Mouse (Mus musculus): ENCODE data around the gene D8Ertd738e. TPM values are rescaled to one million over a fixed set of nuclear protein-coding genes. Genes with fewer than 3 reads are reported as not detected.
A peak's percentile ranks its signal among the peaks of the same experiment; 100 is the strongest.

D8Ertd738e gene
- polyA plus RNA-seq, 1 experiment from 2014 or later: 375 TPM

DNA sequence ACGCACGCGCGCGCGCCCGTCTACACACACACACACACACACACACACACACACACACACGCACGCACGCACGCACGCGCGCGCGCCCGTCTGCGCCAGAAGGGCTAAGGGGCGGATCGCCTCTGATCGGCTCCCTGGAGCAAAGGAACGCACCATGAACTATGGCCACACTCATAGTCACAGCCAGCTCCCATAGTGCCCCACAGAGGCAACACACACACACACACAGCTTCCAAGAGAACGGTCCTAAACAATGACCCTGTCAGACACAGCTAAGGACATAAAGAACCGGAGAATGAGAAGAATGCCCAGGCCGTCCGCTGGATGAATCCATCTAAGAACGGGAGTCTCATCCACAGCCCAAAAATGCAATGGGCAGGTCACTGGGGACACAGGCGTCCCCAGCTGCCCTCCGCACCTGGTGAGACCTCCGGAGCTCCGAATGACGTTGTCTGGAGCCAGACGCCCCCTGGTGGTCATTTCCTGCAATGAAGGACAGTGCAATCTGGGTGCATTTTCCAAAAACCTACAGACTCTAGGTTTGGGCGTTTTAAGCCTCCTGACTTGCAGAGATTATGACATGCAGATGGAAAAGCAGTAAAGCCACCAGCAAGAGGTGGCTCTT is 39.2 kb downstream of the D8Ertd738e start:
- 63% methylated on average over 34 of the region's 34 CpGs for WGBS
- Histone ChIP-seq H3K4me3 (ENCODE audit: low read depth, low read length) (no peak overlapping the region), H3K4me2 (ENCODE audit: low read depth, severe bottlenecking) (no peak overlapping the region), H3K36me3 (ENCODE audit: control insufficient read depth, insufficient read depth, low read length) (peaks cover 18% of the 10 kb centered on the region), H3K4me1 (ENCODE audit: control insufficient read depth, insufficient read depth, low read length) (0 out of 2 replicates have a peak, but pooled peaks cover 2% of the 10 kb centered on the region), H3K27ac (replicated peaks; ENCODE audit: low read depth, low read length) (no peak overlapping the region), H3K9ac (ENCODE audit: low read length) (no peak overlapping the region), H3K27me3 (ENCODE audit: control insufficient read depth, insufficient read depth, low read length) (no peaks in the 10 kb centered on the region), H3K9me3 (ENCODE audit: control insufficient read depth, low read length) (no peaks in the 10 kb centered on the region)
- DNase-seq (ENCODE audit: low spot score): peak; percentile 90
- 0 out of 2 replicates have a peak, but pooled peaks have one; percentile 59 for ATAC-seq (ENCODE audit: insufficient number of reproducible peaks, low FRiP score, low TSS enrichment, low read depth)

DNA sequence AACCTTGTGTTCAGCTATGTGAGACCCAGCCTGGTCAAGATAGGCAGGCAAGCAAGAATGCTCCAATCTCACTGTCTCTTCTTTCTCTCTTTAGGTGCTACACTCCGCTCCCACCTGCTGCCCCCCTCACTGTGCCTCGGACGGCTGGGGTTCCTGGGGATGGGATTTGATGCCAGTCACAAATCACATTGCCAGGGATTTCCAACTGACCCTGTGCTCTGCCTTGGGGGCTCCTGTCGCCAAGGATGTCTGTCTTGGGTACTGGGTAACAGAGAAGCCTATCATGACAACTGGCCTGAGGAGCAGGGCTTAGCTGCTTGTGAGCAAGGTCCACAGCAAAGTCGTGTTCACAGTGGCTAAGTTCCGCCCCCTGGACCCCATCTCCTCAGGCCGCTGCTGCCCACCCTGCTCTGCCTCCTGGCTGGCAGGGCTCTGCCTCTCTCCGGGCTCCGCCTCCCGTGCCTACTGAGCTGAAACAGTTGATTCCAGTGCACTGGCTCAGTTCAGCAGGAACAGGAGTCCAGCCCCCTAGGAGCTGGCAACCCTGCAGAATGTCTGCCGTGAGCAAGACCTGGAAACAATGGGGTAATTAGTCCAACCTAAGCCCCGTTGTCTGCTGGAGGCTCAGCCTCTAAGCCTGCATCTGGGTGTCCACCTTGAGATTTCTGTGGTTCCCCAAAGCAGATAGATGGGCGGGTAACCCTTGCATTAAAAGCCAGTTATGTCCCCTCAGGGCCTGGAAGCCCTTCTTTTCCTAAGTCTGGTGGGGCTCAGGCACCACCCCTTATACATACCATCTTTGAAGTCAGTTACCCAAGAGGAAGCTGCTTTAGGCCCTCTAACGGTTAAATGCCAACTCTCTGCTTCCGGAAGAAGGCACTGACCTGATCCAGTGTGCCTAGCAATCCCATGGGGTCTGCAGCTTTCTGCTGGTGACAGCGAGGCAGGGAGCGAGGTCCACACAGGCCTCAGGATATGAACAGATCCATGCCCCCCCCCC is 40.8 kb downstream of the D8Ertd738e start:
- H3K4me3 ChIP-seq (ENCODE audit: low read depth, low read length): no peak overlapping the region
- ATAC-seq (ENCODE audit: insufficient number of reproducible peaks, low FRiP score, low TSS enrichment, low read depth) (no peak), DNase-seq (ENCODE audit: low spot score) (no peak)
- H3K4me1 ChIP-seq (ENCODE audit: control insufficient read depth, insufficient read depth, low read length): peaks cover 8% of the 10 kb centered on the region
- H3K27ac ChIP-seq (replicated peaks; ENCODE audit: low read depth, low read length): no peak overlapping the region
- 73% methylated on average over 17 of the region's 17 CpGs for WGBS
- no peak overlapping the region for H3K9ac ChIP-seq (ENCODE audit: low read length)
- no peak overlapping the region for H3K4me2 ChIP-seq (ENCODE audit: low read depth, severe bottlenecking)
- H3K36me3 ChIP-seq (ENCODE audit: control insufficient read depth, insufficient read depth, low read length): peaks cover 12% of the 10 kb centered on the region
- H3K9me3 ChIP-seq (ENCODE audit: control insufficient read depth, low read length): no peaks in the 10 kb centered on the region
- no peaks in the 10 kb centered on the region for H3K27me3 ChIP-seq (ENCODE audit: control insufficient read depth, insufficient read depth, low read length)

DNA sequence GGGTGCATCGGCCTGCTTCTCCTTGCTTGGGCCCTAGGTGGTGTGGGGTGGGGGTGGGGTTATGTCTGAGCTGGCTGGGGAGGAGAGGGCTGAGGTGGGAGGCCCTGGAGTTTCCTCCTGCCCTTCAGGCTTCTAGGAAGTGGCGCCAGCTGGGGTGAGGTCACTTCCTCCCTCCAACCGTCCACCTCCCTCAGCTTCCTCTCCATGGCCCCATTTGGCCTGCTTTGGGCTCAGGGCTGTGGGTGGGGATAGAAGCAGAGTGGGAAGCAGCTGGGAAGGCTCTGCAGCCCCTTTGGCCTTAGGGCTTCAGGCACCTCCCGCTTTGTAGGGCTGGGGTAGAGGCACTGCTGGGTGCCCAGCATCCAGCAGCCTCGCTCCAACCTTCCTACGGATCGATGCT is 41.7 kb downstream of the D8Ertd738e start:
- no peak for DNase-seq (ENCODE audit: low spot score)
- H3K4me2 ChIP-seq (ENCODE audit: low read depth, severe bottlenecking): no peak overlapping the region
- no peaks in the 10 kb centered on the region for H3K9me3 ChIP-seq (ENCODE audit: control insufficient read depth, low read length)
- H3K4me1 ChIP-seq (ENCODE audit: control insufficient read depth, insufficient read depth, low read length): peaks cover 15% of the 10 kb centered on the region
- ATAC-seq (ENCODE audit: insufficient number of reproducible peaks, low FRiP score, low TSS enrichment, low read depth): no peak
- WGBS: 58% methylated on average over 7 of the region's 7 CpGs
- no peaks in the 10 kb centered on the region for H3K27me3 ChIP-seq (ENCODE audit: control insufficient read depth, insufficient read depth, low read length)
- H3K9ac ChIP-seq (ENCODE audit: low read length): no peak overlapping the region
- H3K27ac ChIP-seq (replicated peaks; ENCODE audit: low read depth, low read length): no peak overlapping the region
- H3K4me3 ChIP-seq (ENCODE audit: low read depth, low read length): no peak overlapping the region
- peaks cover 9% of the 10 kb centered on the region for H3K36me3 ChIP-seq (ENCODE audit: control insufficient read depth, insufficient read depth, low read length)

DNA sequence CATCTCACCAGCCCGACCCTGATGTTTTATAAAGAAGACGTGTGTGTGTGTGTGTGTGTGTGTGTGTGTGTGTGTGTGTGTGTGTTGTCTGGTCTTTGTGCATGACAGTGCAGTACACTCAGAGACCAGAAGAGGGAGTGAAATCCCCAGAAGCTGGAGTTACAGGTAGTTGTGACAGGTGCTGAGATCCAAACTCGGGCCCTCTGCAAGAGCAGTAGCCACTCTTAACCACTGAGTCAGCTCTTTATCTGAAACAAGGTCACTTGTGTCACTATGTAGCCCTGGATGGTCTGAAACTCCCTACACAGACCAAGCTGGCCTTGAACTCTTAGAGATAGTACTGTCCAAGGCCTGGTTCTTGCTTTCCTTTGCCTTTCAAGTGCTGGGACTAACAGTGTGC is 42.9 kb downstream of the D8Ertd738e start:
- no peak overlapping the region for H3K27ac ChIP-seq (replicated peaks; ENCODE audit: low read depth, low read length)
- peaks cover 8% of the 10 kb centered on the region; the same call in 1 of the 2 replicates for H3K36me3 ChIP-seq (ENCODE audit: control insufficient read depth, insufficient read depth, low read length)
- no peak overlapping the region for H3K4me3 ChIP-seq (ENCODE audit: low read depth, low read length)
- ATAC-seq (ENCODE audit: insufficient number of reproducible peaks, low FRiP score, low TSS enrichment, low read depth) (no peak), DNase-seq (ENCODE audit: low spot score) (no peak)
- H3K9me3 ChIP-seq (ENCODE audit: control insufficient read depth, low read length): no peaks in the 10 kb centered on the region
- no peaks in the 10 kb centered on the region for H3K27me3 ChIP-seq (ENCODE audit: control insufficient read depth, insufficient read depth, low read length)
- peaks cover 25% of the 10 kb centered on the region for H3K4me1 ChIP-seq (ENCODE audit: control insufficient read depth, insufficient read depth, low read length)
- 92% methylated on average over 3 of the region's 3 CpGs for WGBS
- no peak overlapping the region for H3K9ac ChIP-seq (ENCODE audit: low read length)
- no peak overlapping the region for H3K4me2 ChIP-seq (ENCODE audit: low read depth, severe bottlenecking)

DNA sequence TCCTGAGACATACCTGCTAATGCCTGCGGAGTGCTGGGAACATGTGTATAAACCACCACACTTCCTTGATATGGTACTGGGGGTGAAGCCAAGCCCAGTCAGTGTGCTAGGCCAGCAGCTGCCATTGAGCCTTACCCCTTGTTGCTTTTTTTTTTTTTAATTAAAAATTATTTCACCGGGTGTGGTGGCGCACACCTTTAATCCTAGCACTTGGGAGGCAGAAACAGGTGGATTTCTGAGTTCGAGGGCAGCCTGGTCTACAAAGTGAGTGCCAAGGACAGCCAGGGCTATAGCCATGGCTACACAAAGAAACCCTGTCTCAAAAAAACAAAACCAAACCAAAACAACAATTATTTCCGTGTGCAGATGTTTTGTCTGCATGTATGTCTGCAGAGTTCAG is 44.4 kb downstream of the D8Ertd738e start:
- peaks cover 34% of the 10 kb centered on the region for H3K4me1 ChIP-seq (ENCODE audit: control insufficient read depth, insufficient read depth, low read length)
- 95% methylated on average over 5 of the region's 5 CpGs for WGBS
- H3K4me2 ChIP-seq (ENCODE audit: low read depth, severe bottlenecking): no peak overlapping the region
- H3K9ac ChIP-seq (ENCODE audit: low read length): no peak overlapping the region
- no peak overlapping the region for H3K4me3 ChIP-seq (ENCODE audit: low read depth, low read length)
- DNase-seq (ENCODE audit: low spot score): no peak
- H3K27me3 ChIP-seq (ENCODE audit: control insufficient read depth, insufficient read depth, low read length): no peaks in the 10 kb centered on the region
- H3K27ac ChIP-seq (replicated peaks; ENCODE audit: low read depth, low read length): no peak overlapping the region
- H3K9me3 ChIP-seq (ENCODE audit: control insufficient read depth, low read length): no peaks in the 10 kb centered on the region
- 0 out of 2 replicates have a peak, but pooled peaks cover 5% of the 10 kb centered on the region for H3K36me3 ChIP-seq (ENCODE audit: control insufficient read depth, insufficient read depth, low read length)
- no peak for ATAC-seq (ENCODE audit: insufficient number of reproducible peaks, low FRiP score, low TSS enrichment, low read depth)

DNA sequence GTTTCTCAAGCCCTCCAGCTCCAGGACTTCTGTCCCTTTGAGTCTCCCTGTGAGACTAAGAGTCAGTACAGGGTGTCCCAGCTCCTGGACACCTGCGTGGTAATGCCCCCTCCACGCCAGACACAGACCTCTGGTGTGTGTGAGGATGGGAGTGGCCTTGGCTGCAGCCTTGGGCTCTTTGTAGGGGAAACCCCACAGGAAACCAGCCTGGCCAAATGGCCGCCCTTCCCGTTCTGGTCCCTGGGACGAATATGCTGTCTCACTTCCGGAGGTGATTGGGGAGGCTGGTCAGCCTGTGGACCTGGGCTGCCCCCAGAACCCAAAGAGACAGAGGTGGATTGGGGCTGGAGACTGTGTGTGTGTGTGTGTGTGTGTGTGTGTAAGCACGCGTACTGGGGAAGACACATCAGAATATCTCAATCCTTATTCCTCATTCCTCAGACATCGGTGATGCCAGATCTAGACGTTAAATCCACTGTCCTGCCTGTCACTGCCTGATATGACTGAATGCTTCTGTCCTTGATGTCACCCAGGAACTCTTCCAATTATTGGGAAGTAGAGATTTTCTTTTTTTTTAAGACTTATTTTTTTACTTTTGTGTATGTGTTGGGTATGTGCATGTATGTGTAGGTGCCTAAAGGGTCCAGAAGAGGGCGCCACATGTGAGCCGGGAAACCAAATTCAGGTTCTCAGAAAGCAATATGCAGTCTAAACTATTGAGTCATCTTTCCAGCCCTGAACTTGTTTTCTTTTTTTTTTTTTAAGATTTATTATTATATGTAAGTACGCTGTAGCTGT is 45.3 kb downstream of the D8Ertd738e start:
- 0 out of 2 replicates have a peak, but pooled peaks cover 4% of the 10 kb centered on the region for H3K36me3 ChIP-seq (ENCODE audit: control insufficient read depth, insufficient read depth, low read length)
- ATAC-seq (ENCODE audit: insufficient number of reproducible peaks, low FRiP score, low TSS enrichment, low read depth): no peak
- peak overlapping the region; percentile 83 for H3K27ac ChIP-seq (replicated peaks; ENCODE audit: low read depth, low read length)
- peak overlapping the region; percentile 41 for H3K4me3 ChIP-seq (ENCODE audit: low read depth, low read length)
- DNase-seq (ENCODE audit: low spot score): peak; percentile 51
- H3K4me1 ChIP-seq (ENCODE audit: control insufficient read depth, insufficient read depth, low read length): peaks cover 43% of the 10 kb centered on the region
- H3K9me3 ChIP-seq (ENCODE audit: control insufficient read depth, low read length): no peaks in the 10 kb centered on the region
- H3K9ac ChIP-seq (ENCODE audit: low read length): peak overlapping the region; percentile 70
- WGBS: 51% methylated on average over 13 of the region's 13 CpGs
- H3K4me2 ChIP-seq (ENCODE audit: low read depth, severe bottlenecking): peak overlapping the region; percentile 94
- H3K27me3 ChIP-seq (ENCODE audit: control insufficient read depth, insufficient read depth, low read length): no peaks in the 10 kb centered on the region

DNA sequence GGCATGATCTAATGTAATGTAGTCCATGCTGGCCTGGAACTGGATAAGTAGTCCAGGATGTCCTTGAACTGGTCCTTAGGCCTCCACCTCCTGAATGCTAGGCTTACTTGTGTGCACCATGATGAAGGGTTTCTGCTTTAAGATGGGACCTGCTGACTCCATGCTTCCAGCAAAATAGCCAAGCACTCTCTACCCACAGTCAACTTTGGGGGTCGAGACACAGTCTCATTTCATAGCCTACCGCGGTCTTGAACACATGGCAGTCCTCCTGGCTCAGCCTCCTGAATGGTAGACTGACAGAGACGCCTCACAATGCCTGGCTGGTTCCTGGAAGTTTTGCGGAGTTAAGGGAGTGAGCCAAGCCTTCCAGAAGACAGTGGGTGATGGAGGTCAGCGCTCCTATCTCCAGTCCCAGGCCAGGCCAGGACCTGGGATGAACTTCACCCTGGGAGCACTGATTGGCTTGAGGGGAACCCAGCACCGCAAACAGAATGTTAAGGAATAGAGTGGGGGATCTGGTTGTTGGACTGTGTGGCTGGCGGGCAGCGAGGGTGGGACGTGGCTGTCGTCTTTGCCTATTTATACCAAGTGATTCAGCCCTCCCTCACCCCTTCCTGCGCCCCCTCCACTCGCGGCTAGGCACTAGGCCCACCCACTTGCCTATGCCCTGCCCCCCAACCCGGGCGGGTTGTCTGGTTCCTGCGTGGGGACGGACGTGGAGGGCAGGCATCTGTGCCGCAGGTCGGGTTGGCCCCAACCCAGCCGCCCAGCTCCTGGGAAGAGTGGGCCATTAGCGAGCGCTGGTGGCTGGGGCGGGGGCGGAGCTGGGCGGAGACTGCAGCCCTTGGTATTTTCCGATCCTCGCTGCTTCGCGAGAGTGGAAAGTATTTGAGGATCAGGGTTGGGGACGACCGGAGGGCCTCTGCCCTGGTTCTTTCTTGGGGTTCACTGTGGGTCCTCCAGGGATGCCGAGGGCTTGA is 46.3 kb downstream of the D8Ertd738e start:
- Histone ChIP-seq H3K4me2 (ENCODE audit: low read depth, severe bottlenecking) (peak overlapping the region; percentile 94), H3K27me3 (ENCODE audit: control insufficient read depth, insufficient read depth, low read length) (no peaks in the 10 kb centered on the region), H3K27ac (replicated peaks; ENCODE audit: low read depth, low read length) (peak overlapping the region; percentile 83), H3K4me1 (ENCODE audit: control insufficient read depth, insufficient read depth, low read length) (peaks cover 46% of the 10 kb centered on the region), H3K9ac (ENCODE audit: low read length) (peak overlapping the region; percentile 70), H3K36me3 (ENCODE audit: control insufficient read depth, insufficient read depth, low read length) (0 out of 2 replicates have a peak, but pooled peaks cover 2% of the 10 kb centered on the region), H3K4me3 (ENCODE audit: low read depth, low read length) (peak overlapping the region; percentile 41), H3K9me3 (ENCODE audit: control insufficient read depth, low read length) (no peaks in the 10 kb centered on the region)
- 10% methylated on average over 34 of the region's 34 CpGs for WGBS
- ATAC-seq (ENCODE audit: insufficient number of reproducible peaks, low FRiP score, low TSS enrichment, low read depth) (peak; percentile 31; the same call in 1 of the 2 replicates), DNase-seq (ENCODE audit: low spot score) (peak; percentile 79)
